Mouse (Mus musculus) lung, embryonic 14.5 days (tissue): ENCODE results near the gene Mpv17. TPM values are rescaled to one million over a fixed set of nuclear protein-coding genes. Genes with fewer than 3 reads are reported as not detected.

Source experiments
- ATAC-seq: fragments of 200-750 bp; cut with Nextera tagmentation; 2 replicates; pipeline ENCODE4 v1.8.0; 2017; ENCODE audit warnings: mild to moderate bottlenecking, moderate TSS enrichment, moderate library complexity; ENCODE audit not compliant: insufficient read depth
- DNase-seq: peaks from one replicate; pipeline ENCODE4 v3.0.0-alpha.2; 2015
- H3K27ac ChIP-seq: fragments of 300-500 bp; sonication (generic); 2 replicates; pipeline ENCODE4 v1.5.1; 2014; ENCODE audit warnings: low read depth, mild to moderate bottlenecking, moderate library complexity
- H3K27me3 ChIP-seq: fragments of 300-500 bp; sonication (generic); 2 replicates; pipeline ENCODE4 v1.6.1; 2014; ENCODE audit warnings: low read length, control low read depth; ENCODE audit not compliant: insufficient read depth
- H3K36me3 ChIP-seq: fragments of 300-500 bp; sonication (generic); 2 replicates; pipeline ENCODE4 v1.6.1; 2014; ENCODE audit warnings: control low read depth; ENCODE audit not compliant: insufficient read depth
- H3K4me1 ChIP-seq: fragments of 300-500 bp; sonication (generic); 2 replicates; pipeline ENCODE4 v1.6.1; 2014; ENCODE audit warnings: antibody characterized with exemption, control low read depth; ENCODE audit not compliant: insufficient read depth
- H3K4me2 ChIP-seq: fragments of 300-500 bp; sonication (generic); 2 replicates; pipeline ENCODE4 v1.6.1; 2014; ENCODE audit warnings: mild to moderate bottlenecking
- H3K4me3 ChIP-seq: fragments of 300-500 bp; sonication (generic); 2 replicates; pipeline ENCODE4 v1.5.1; 2014; ENCODE audit warnings: low read depth, low read length
- H3K9ac ChIP-seq: fragments of 300-500 bp; sonication (generic); 2 replicates; pipeline ENCODE4 v1.6.1; 2014
- H3K9me3 ChIP-seq: fragments of 300-500 bp; sonication (generic); 2 replicates; pipeline ENCODE4 v1.6.1; 2016; ENCODE audit warnings: low read depth, low read length, control low read depth
- CTCF ChIP-seq: IDR thresholded peaks from 2 replicates; pipeline ENCODE4 v1.5.1; 2016; ENCODE audit warnings: antibody characterized with exemption, low read depth
- WGBS: fragments of 180-500 bp; shearing (Covaris S2); extraction: QIAGEN DNeasy Blood & Tissue Kit; methylation state at CpG from one replicate; pipeline ENCODE4 v1.1.7; 2014; 5-methylcytosine and 5-hydroxymethylcytosine counted together
- polyA plus RNA-seq: library from polyadenylated mRNA; unstranded; fragments of >200 nt; fragmentation: Nextera tagmentation; extraction: Ambion mirVana; gene quantifications from 2 replicates; pipeline ENCODE4 v1.2.1, GENCODE M21; 2014

Mpv17 gene
- polyA plus RNA-seq, 1 experiment from 2014 or later: 58.3 TPM

DNA sequence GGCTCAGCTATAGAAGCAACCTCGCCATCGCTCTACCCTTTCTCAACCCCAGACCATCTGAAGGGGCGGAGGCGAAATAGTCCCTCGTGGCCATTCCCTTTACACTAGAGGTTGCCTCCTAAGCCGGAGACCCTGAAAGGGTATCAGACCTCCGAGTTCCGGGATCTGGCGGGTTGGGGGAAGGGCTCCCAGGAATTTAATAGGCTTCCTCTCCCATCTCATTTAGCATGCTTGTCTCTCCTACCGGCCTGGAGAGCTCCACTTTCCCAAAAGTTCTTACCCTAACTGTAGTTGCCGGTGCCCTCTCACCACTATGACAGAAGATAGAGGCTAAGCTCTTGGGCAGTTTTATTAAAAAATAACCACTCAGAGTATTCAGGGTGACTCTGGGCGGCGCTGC lies 16.4 kb downstream of the Mpv17 start:
- DNase-seq (no peak), ATAC-seq (no peak)
- H3K4me1 ChIP-seq: no peaks in the 10 kb centered on the region
- H3K9me3 ChIP-seq: no peaks in the 10 kb centered on the region
- H3K4me3 ChIP-seq: peak overlapping the region; percentile 14; the same call in 1 of the 2 replicates
- WGBS: 2% methylated on average over 13 of the region's 13 CpGs
- no peak overlapping the region for H3K27ac ChIP-seq
- H3K9ac ChIP-seq: no peak overlapping the region
- peaks cover 60% of the 10 kb centered on the region for H3K27me3 ChIP-seq
- TF ChIP-seq CTCF: no peak
- H3K36me3 ChIP-seq: 0 out of 2 replicates have a peak, but pooled peaks cover 5% of the 10 kb centered on the region
- peak overlapping the region; percentile 42; the same call in 1 of the 2 replicates for H3K4me2 ChIP-seq

DNA sequence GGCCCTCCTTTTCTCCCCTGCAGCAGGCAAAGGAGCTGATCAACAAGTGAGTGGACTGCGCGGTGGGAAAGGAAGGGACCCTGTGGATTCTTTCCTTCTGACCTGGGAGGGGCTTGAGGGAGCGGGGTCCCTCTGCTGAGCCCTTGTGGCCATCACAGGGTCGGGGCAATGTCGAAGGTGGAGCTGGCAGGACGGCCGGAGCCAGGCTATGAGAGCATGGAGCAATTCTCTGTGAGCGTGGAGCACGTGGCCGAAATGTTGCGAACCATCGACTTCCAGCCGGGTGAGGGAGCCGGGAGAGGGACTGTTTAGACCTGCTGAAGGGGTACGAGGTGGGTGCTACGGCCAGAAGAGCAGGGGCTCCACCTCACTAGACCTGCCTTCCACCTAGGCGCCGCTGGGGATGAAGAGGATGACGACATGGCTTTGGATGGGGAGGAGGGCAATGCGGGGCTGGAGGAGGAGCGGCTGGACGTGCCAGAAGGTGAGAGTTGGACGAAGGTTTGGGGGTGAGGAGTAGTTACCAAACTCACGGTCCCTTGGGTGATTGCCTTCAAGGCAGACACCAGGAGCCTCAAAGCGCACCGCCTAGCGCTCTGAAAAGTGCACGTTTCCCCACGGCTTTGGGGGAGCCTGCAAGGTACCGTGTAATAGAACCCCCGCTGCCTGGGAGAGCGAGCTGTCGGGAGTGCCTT lies 17.2 kb downstream of the Mpv17 start:
- Histone ChIP-seq H3K27me3 (peaks cover 60% of the 10 kb centered on the region), H3K9ac (no peak overlapping the region), H3K36me3 (0 out of 2 replicates have a peak, but pooled peaks cover 5% of the 10 kb centered on the region), H3K4me1 (no peaks in the 10 kb centered on the region), H3K9me3 (no peaks in the 10 kb centered on the region), H3K4me2 (no peak overlapping the region), H3K4me3 (no peak overlapping the region), H3K27ac (no peak overlapping the region)
- ATAC-seq (no peak), DNase-seq (no peak)
- under 1% methylated on average over 33 of the region's 33 CpGs for WGBS
- no peak for TF ChIP-seq CTCF

- Histone ChIP-seq H3K9ac (no peak overlapping the region), H3K4me3 (no peak overlapping the region), H3K9me3 (no peaks in the 10 kb centered on the region), H3K36me3 (no peaks in the 10 kb centered on the region), H3K27me3 (no peaks in the 10 kb centered on the region), H3K27ac (no peak overlapping the region), H3K4me2 (no peak overlapping the region), H3K4me1 (no peaks in the 10 kb centered on the region)
- WGBS: 33% methylated on average over 5 of the region's 5 CpGs
- no peak for ATAC-seq
- TF ChIP-seq CTCF: no peak
- DNase-seq: no peak
Measured at GRCm38 (mm10) chr5:31126050-31126449, 28.0 kb downstream of the Mpv17 start.

DNA sequence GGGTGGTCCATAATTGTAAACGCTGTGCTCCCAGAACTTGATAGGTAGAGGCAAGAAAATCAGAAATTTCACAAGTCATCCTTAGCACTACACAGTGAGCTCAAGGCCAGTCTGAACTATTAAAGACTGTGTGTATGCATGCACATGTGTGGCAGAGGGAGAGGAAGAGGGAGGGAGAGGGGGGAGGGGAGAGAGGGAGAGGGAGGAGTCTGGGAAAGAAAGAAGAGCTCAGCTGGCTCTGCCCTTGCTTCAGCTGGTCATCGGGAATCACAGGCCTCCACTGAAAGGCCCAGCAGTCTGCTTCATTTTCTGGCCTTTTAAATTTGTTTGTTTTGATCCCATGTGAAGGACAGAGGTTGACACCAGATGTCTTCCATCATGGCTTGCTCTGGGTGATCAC lies 30.6 kb downstream of the Mpv17 start:
- no peaks in the 10 kb centered on the region for H3K27me3 ChIP-seq
- no peak overlapping the region for H3K9ac ChIP-seq
- ATAC-seq (no peak), DNase-seq (no peak)
- 41% methylated on average over 2 of the region's 2 CpGs for WGBS
- no peak overlapping the region for H3K4me2 ChIP-seq
- no peaks in the 10 kb centered on the region for H3K36me3 ChIP-seq
- TF ChIP-seq CTCF: no peak
- H3K27ac ChIP-seq: no peak overlapping the region
- H3K4me1 ChIP-seq: no peaks in the 10 kb centered on the region
- no peak overlapping the region for H3K4me3 ChIP-seq
- H3K9me3 ChIP-seq: no peaks in the 10 kb centered on the region

- Histone ChIP-seq H3K27me3 (no peaks in the 10 kb centered on the region), H3K27ac (no peak overlapping the region), H3K4me3 (no peak overlapping the region), H3K36me3 (no peaks in the 10 kb centered on the region), H3K4me2 (no peak overlapping the region), H3K4me1 (no peaks in the 10 kb centered on the region), H3K9ac (no peak overlapping the region), H3K9me3 (no peaks in the 10 kb centered on the region)
- 78% methylated on average over 8 of the region's 8 CpGs for WGBS
- no peak for TF ChIP-seq CTCF
- ATAC-seq (no peak), DNase-seq (no peak)
Measured at GRCm38 (mm10) chr5:31121111-31121510, 32.9 kb downstream of the Mpv17 start.

- Histone ChIP-seq H3K27ac (no peak overlapping the region), H3K27me3 (no peaks in the 10 kb centered on the region), H3K4me1 (no peaks in the 10 kb centered on the region), H3K36me3 (no peaks in the 10 kb centered on the region), H3K9me3 (no peaks in the 10 kb centered on the region), H3K4me2 (no peak overlapping the region), H3K9ac (no peak overlapping the region), H3K4me3 (no peak overlapping the region)
- DNase-seq (no peak), ATAC-seq (no peak)
- no peak for TF ChIP-seq CTCF
- WGBS: 20% methylated on average over 10 of the region's 10 CpGs
Measured at GRCm38 (mm10) chr5:31116912-31117311, 37.1 kb downstream of the Mpv17 start.

GRCm38 (mm10) chr5:31116354-31116753 lies 37.7 kb downstream of the Mpv17 start, which contains the start of gene Trim54:
Trim54 (plus strand) TSS chr5:31116712.
- Histone ChIP-seq H3K4me3 (no peak within 1 kb of the TSS), H3K27ac (no peak within 1 kb of the TSS), H3K9me3 (no peaks in the 10 kb centered on the region), H3K27me3 (no peaks in the 10 kb centered on the region), H3K4me1 (no peaks in the 10 kb centered on the region), H3K4me2 (no peak within 1 kb of the TSS), H3K36me3 (no peaks in the 10 kb centered on the region), H3K9ac (no peak within 1 kb of the TSS)
- TF ChIP-seq CTCF: no peak
- no peak for DNase-seq
- 32% methylated on average over 3 of the region's 3 CpGs for WGBS
- no peak for ATAC-seq
